Mouse (Mus musculus): Measurements from ENCODE around the gene Sox9. TPM values are rescaled to one million over a fixed set of nuclear protein-coding genes. Genes with fewer than 3 reads are reported as not detected.

Sox9 gene
- polyA plus RNA-seq, 1 experiment from 2014 or later: 34.4 TPM

- WGBS: 23% methylated on average over 14 of the region's 14 CpGs
- Histone ChIP-seq H3K4me1 (ENCODE audit: control insufficient read depth, insufficient read depth, low read length) (no peaks in the 10 kb centered on the region), H3K36me3 (ENCODE audit: control insufficient read depth, insufficient read depth, low read length) (no peaks in the 10 kb centered on the region), H3K9me3 (ENCODE audit: control insufficient read depth, low read length) (no peaks in the 10 kb centered on the region), H3K4me2 (ENCODE audit: low read depth, low read length) (no peak overlapping the region), H3K4me3 (ENCODE audit: low read depth, low read length) (no peak overlapping the region), H3K27me3 (ENCODE audit: control insufficient read depth, insufficient read depth, low read length) (no peaks in the 10 kb centered on the region), H3K9ac (replicated peaks; ENCODE audit: low read depth, low read length) (no peak overlapping the region), H3K27ac (ENCODE audit: low read depth, low read length) (no peak overlapping the region)
- ATAC-seq (ENCODE audit: low read depth): peak; percentile 80
These were observed 36.0 kb downstream of the Sox9 start for GRCm38 (mm10) chr11:112817829-112818650.

DNA sequence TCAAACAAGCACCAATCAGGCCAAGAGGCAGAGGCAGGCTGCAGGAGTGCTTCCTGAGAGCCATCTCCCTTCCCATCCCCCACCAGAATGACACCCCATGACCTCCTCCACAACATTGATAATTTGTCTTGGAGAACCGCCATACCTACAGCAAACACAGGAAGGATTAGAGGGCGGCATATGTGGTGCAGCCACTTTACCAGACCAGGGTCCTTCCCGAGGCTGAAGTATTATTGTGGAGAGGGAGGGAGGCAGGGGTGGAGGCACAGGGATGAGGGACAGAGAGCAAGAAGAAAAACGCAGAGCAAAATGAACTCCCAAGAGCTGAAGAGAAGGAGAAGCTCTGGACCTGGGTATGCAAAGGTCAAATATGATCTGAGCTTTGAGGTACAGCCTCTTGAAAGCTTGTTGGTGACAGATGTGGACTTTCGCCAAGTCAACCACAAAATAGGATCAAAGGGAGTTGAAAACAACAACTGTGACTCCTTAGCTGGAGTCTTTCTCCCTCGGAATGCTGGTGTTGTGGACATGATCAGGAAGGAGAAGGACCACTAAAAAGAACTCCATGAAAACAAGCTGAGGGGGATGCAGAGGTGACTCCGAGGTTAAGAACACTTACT, 36.7 kb downstream of the Sox9 start:
- ATAC-seq (ENCODE audit: low read depth): no peak; the same call in 1 of the 2 replicates
- 56% methylated on average over 7 of the region's 7 CpGs for WGBS
- no peak overlapping the region for H3K9ac ChIP-seq (replicated peaks; ENCODE audit: low read depth, low read length)
- no peaks in the 10 kb centered on the region for H3K36me3 ChIP-seq (ENCODE audit: control insufficient read depth, insufficient read depth, low read length)
- no peaks in the 10 kb centered on the region for H3K27me3 ChIP-seq (ENCODE audit: control insufficient read depth, insufficient read depth, low read length)
- H3K4me1 ChIP-seq (ENCODE audit: control insufficient read depth, insufficient read depth, low read length): no peaks in the 10 kb centered on the region
- no peak overlapping the region for H3K4me2 ChIP-seq (ENCODE audit: low read depth, low read length)
- no peak overlapping the region for H3K4me3 ChIP-seq (ENCODE audit: low read depth, low read length)
- no peaks in the 10 kb centered on the region for H3K9me3 ChIP-seq (ENCODE audit: control insufficient read depth, low read length)
- no peak overlapping the region for H3K27ac ChIP-seq (ENCODE audit: low read depth, low read length)

DNA sequence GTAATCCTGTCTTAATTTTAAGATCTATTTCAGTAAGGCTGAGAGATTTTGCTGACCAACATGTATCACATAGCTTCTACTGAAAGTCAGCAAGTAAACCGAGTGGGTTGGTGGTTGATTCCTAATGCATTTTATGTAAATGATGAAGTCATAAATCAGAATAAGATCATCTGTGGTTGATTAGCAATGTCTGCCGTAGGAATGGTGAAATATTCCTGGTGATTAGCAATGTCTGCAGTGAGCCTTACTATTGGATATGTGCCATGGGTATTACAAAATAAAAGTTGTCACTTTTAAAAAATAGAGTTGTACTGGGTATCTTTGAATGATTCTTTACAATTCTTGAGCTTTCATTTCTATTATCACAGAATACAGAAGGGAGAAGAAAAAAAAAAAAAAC, 39.5 kb downstream of the Sox9 start:
- WGBS: 61% methylated on average over 2 of the region's 2 CpGs
- no peak overlapping the region for H3K27ac ChIP-seq (ENCODE audit: low read depth, low read length)
- no peaks in the 10 kb centered on the region for H3K36me3 ChIP-seq (ENCODE audit: control insufficient read depth, insufficient read depth, low read length)
- no peak overlapping the region for H3K9ac ChIP-seq (replicated peaks; ENCODE audit: low read depth, low read length)
- H3K4me2 ChIP-seq (ENCODE audit: low read depth, low read length): no peak overlapping the region
- no peaks in the 10 kb centered on the region for H3K9me3 ChIP-seq (ENCODE audit: control insufficient read depth, low read length)
- no peak overlapping the region for H3K4me3 ChIP-seq (ENCODE audit: low read depth, low read length)
- H3K27me3 ChIP-seq (ENCODE audit: control insufficient read depth, insufficient read depth, low read length): no peaks in the 10 kb centered on the region
- ATAC-seq (ENCODE audit: low read depth): no peak
- H3K4me1 ChIP-seq (ENCODE audit: control insufficient read depth, insufficient read depth, low read length): no peaks in the 10 kb centered on the region

DNA sequence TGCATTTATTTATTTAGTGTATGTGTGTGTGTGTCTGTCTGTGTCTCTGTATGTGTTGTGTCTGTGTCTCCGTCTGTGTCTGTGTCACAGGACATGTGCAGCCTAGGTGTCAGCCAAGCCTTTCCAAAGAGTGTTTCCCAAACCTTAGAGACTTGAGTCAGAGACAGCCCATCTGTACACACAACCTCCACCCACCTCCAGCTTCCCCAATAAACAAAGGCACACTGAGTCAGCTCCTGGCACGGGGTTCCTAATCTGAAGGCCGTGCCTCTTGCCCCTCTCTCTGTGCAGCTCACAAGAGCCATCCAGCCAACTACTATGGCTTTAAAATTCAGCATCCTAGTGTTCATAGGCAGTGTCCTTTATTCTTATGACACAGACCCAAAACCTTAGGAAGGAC, 42.1 kb downstream of the Sox9 start:
- no peak for ATAC-seq (ENCODE audit: low read depth)
- Histone ChIP-seq H3K27me3 (ENCODE audit: control insufficient read depth, insufficient read depth, low read length) (no peaks in the 10 kb centered on the region), H3K4me2 (ENCODE audit: low read depth, low read length) (no peak overlapping the region), H3K4me1 (ENCODE audit: control insufficient read depth, insufficient read depth, low read length) (no peaks in the 10 kb centered on the region), H3K4me3 (ENCODE audit: low read depth, low read length) (no peak overlapping the region), H3K27ac (ENCODE audit: low read depth, low read length) (no peak overlapping the region), H3K9me3 (ENCODE audit: control insufficient read depth, low read length) (no peaks in the 10 kb centered on the region), H3K36me3 (ENCODE audit: control insufficient read depth, insufficient read depth, low read length) (no peaks in the 10 kb centered on the region), H3K9ac (replicated peaks; ENCODE audit: low read depth, low read length) (no peak overlapping the region)
- WGBS: 81% methylated on average over 3 of the region's 3 CpGs

GRCm38 (mm10) chr11:112826193-112827043, 44.4 kb downstream of the Sox9 start:
- no peaks in the 10 kb centered on the region for H3K9me3 ChIP-seq (ENCODE audit: control insufficient read depth, low read length)
- H3K4me1 ChIP-seq (ENCODE audit: control insufficient read depth, insufficient read depth, low read length): no peaks in the 10 kb centered on the region
- ATAC-seq (ENCODE audit: low read depth): no peak
- no peak overlapping the region for H3K27ac ChIP-seq (ENCODE audit: low read depth, low read length)
- H3K4me3 ChIP-seq (ENCODE audit: low read depth, low read length): no peak overlapping the region
- H3K36me3 ChIP-seq (ENCODE audit: control insufficient read depth, insufficient read depth, low read length): no peaks in the 10 kb centered on the region
- H3K4me2 ChIP-seq (ENCODE audit: low read depth, low read length): no peak overlapping the region
- no peaks in the 10 kb centered on the region for H3K27me3 ChIP-seq (ENCODE audit: control insufficient read depth, insufficient read depth, low read length)
- no peak overlapping the region for H3K9ac ChIP-seq (replicated peaks; ENCODE audit: low read depth, low read length)
- WGBS: 49% methylated on average over 6 of the region's 6 CpGs

DNA sequence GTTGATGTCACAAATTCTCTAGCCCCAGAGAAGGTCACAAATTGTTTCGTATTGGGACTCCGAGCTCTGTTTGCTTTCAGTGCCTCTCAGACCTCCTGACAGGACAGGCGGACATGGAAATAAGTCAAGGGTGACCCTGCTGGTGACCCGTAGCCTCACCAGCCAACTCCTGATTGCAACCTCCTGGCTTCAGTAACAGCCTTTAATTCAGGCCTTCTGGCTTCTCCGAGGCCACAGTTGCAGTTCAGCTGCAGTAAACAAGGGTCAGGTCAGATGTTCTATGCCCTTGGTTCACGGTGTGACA, 45.0 kb downstream of the Sox9 start:
- no peak for ATAC-seq (ENCODE audit: low read depth)
- no peaks in the 10 kb centered on the region for H3K27me3 ChIP-seq (ENCODE audit: control insufficient read depth, insufficient read depth, low read length)
- no peaks in the 10 kb centered on the region for H3K9me3 ChIP-seq (ENCODE audit: control insufficient read depth, low read length)
- H3K36me3 ChIP-seq (ENCODE audit: control insufficient read depth, insufficient read depth, low read length): no peaks in the 10 kb centered on the region
- H3K4me3 ChIP-seq (ENCODE audit: low read depth, low read length): no peak overlapping the region
- WGBS: 38% methylated on average over 6 of the region's 6 CpGs
- H3K9ac ChIP-seq (replicated peaks; ENCODE audit: low read depth, low read length): no peak overlapping the region
- no peak overlapping the region for H3K4me2 ChIP-seq (ENCODE audit: low read depth, low read length)
- no peaks in the 10 kb centered on the region for H3K4me1 ChIP-seq (ENCODE audit: control insufficient read depth, insufficient read depth, low read length)
- no peak overlapping the region for H3K27ac ChIP-seq (ENCODE audit: low read depth, low read length)

- no peak overlapping the region for H3K4me3 ChIP-seq (ENCODE audit: low read depth, low read length)
- H3K27me3 ChIP-seq (ENCODE audit: control insufficient read depth, insufficient read depth, low read length): no peaks in the 10 kb centered on the region
- H3K9me3 ChIP-seq (ENCODE audit: control insufficient read depth, low read length): no peaks in the 10 kb centered on the region
- no peaks in the 10 kb centered on the region for H3K36me3 ChIP-seq (ENCODE audit: control insufficient read depth, insufficient read depth, low read length)
- H3K9ac ChIP-seq (replicated peaks; ENCODE audit: low read depth, low read length): no peak overlapping the region
- H3K4me1 ChIP-seq (ENCODE audit: control insufficient read depth, insufficient read depth, low read length): no peaks in the 10 kb centered on the region
- ATAC-seq (ENCODE audit: low read depth): no peak
- 76% methylated on average over 9 of the region's 9 CpGs for WGBS
- H3K27ac ChIP-seq (ENCODE audit: low read depth, low read length): no peak overlapping the region
- H3K4me2 ChIP-seq (ENCODE audit: low read depth, low read length): no peak overlapping the region
These were observed 46.7 kb downstream of the Sox9 start for GRCm38 (mm10) chr11:112828553-112829287.

DNA sequence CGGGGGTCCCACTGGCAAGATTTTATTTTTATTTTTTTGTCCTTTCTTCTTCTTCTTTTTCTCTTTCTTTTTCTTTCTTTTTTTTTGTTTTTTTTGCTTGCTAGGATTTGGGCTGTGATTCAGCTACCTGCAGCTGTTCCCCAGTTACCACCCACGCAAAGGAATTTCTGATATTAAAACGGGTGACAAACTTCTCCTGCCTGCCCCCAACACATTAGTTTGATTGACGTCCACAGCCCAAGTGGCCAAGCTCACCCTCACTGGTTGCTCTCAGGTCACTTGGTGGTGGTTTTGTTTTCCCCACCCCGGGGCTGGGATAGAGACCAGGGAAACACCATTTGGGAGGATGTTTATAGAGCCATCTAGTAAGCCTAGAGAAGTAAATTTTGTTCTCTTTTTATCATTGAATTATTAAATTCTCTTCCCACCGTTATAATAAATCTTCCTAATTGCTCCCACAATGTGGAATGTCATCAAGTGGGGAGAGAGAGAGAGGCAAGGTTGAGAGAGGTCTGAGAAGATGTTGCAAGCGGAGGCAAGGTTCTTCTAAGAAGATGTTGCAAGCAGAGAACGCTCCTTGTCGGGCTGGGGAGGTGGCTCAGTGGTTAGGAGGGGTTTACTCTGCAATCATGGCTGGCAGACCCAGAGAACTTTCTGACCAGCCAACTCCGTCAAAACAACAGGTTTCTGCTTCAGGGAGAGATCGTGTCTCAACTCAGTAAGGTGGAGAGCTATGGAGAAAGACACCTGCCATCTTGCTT, 52.4 kb downstream of the Sox9 start:
- no peaks in the 10 kb centered on the region for H3K4me1 ChIP-seq (ENCODE audit: control insufficient read depth, insufficient read depth, low read length)
- H3K9ac ChIP-seq (replicated peaks; ENCODE audit: low read depth, low read length): no peak overlapping the region
- ATAC-seq (ENCODE audit: low read depth): no peak
- H3K4me3 ChIP-seq (ENCODE audit: low read depth, low read length): no peak overlapping the region
- H3K36me3 ChIP-seq (ENCODE audit: control insufficient read depth, insufficient read depth, low read length): no peaks in the 10 kb centered on the region
- H3K27me3 ChIP-seq (ENCODE audit: control insufficient read depth, insufficient read depth, low read length): no peaks in the 10 kb centered on the region
- WGBS: 64% methylated on average over 11 of the region's 11 CpGs
- H3K27ac ChIP-seq (ENCODE audit: low read depth, low read length): no peak overlapping the region
- no peak overlapping the region for H3K4me2 ChIP-seq (ENCODE audit: low read depth, low read length)
- no peaks in the 10 kb centered on the region for H3K9me3 ChIP-seq (ENCODE audit: control insufficient read depth, low read length)

All from neural tube, embryonic 14.5 days (tissue).